Mouse (Mus musculus) neural tube, embryonic 12.5 days (tissue): ENCODE measurements around the gene Fry. TPM values are rescaled to one million over a fixed set of nuclear protein-coding genes. Genes with fewer than 3 reads are reported as not detected.
A peak's percentile ranks its signal among the peaks of the same experiment; 100 is the strongest.
"Not testable (repeated sequence)": the region's sequence is repeated elsewhere in the genome, so short reads cannot be mapped to it uniquely, and the experiment has no call there.

Experiments used
- ATAC-seq: fragments of 200-750 bp; cut with Nextera tagmentation; 2 replicates; pipeline ENCODE4 v1.8.0; 2017; ENCODE audit warnings: low read depth, mild to moderate bottlenecking, moderate TSS enrichment, moderate library complexity; ENCODE audit not compliant: low FRiP score
- H3K27ac ChIP-seq: fragments of 300-500 bp; sonication (generic); 2 replicates; pipeline ENCODE4 v1.5.1; 2016
- H3K27me3 ChIP-seq: fragments of 300-500 bp; sonication (generic); replicated peaks from 2 replicates; pipeline ENCODE4 v1.6.1; 2016; ENCODE audit warnings: mild to moderate bottlenecking
- H3K36me3 ChIP-seq: fragments of 300-500 bp; sonication (generic); 2 replicates; pipeline ENCODE4 v1.6.1; 2016; ENCODE audit warnings: mild to moderate bottlenecking
- H3K4me1 ChIP-seq: fragments of 300-500 bp; sonication (generic); 2 replicates; pipeline ENCODE4 v1.6.1; 2016
- H3K4me2 ChIP-seq: fragments of 300-500 bp; sonication (generic); replicated peaks from 2 replicates; pipeline ENCODE4 v1.6.1; 2016; ENCODE audit warnings: mild to moderate bottlenecking
- H3K4me3 ChIP-seq: fragments of 300-500 bp; sonication (generic); 2 replicates; pipeline ENCODE4 v1.5.1; 2016
- H3K9ac ChIP-seq: fragments of 300-500 bp; sonication (generic); 2 replicates; pipeline ENCODE4 v1.6.1; 2016; ENCODE audit warnings: mild to moderate bottlenecking
- H3K9me3 ChIP-seq: fragments of 300-500 bp; sonication (generic); 2 replicates; pipeline ENCODE4 v1.6.1; 2016; ENCODE audit warnings: mild to moderate bottlenecking
- WGBS: fragments of 180-500 bp; shearing (Covaris S2); methylation state at CpG from one replicate; pipeline ENCODE4 v1.1.7; 2016; 5-methylcytosine and 5-hydroxymethylcytosine counted together
- polyA plus RNA-seq: library from polyadenylated mRNA; unstranded; fragments of >200 nt; fragmentation: Nextera tagmentation; extraction: Ambion mirVana; gene quantifications from 2 replicates; pipeline ENCODE4 v1.2.1, GENCODE M21; 2016

Gene Fry
- polyA plus RNA-seq, 1 experiment from 2014 or later = 31.9 TPM

GRCm38 (mm10) chr5:150464721-150465120 lies 346.3 kb downstream of the Fry start:
- Histone ChIP-seq H3K4me2 (no peak overlapping the region), H3K4me1 (no peaks in the 10 kb centered on the region), H3K9ac (no peak overlapping the region), H3K27me3 (no peaks in the 10 kb centered on the region), H3K9me3 (0 out of 2 replicates have a peak, but pooled peaks cover 2% of the 10 kb centered on the region), H3K27ac (no peak overlapping the region), H3K36me3 (peaks cover 10% of the 10 kb centered on the region), H3K4me3 (no peak overlapping the region)
- 68% methylated on average over 3 of the region's 3 CpGs for WGBS
- ATAC-seq = no peak

- 87% methylated on average over 6 of the region's 6 CpGs for WGBS
- no peak for ATAC-seq
- Histone ChIP-seq H3K4me3 (no peak overlapping the region), H3K9me3 (no peaks in the 10 kb centered on the region), H3K36me3 (peaks cover 9% of the 10 kb centered on the region), H3K9ac (no peak overlapping the region), H3K27me3 (no peaks in the 10 kb centered on the region), H3K27ac (no peak overlapping the region), H3K4me1 (no peaks in the 10 kb centered on the region), H3K4me2 (no peak overlapping the region)
These were observed 346.8 kb downstream of the Fry start for GRCm38 (mm10) chr5:150465218-150465617.

- ATAC-seq = no peak
- WGBS = 88% methylated on average over 12 of the region's 12 CpGs
- Histone ChIP-seq H3K27ac (no peak overlapping the region), H3K9me3 (no peaks in the 10 kb centered on the region), H3K27me3 (no peaks in the 10 kb centered on the region), H3K4me2 (no peak overlapping the region), H3K4me3 (no peak overlapping the region), H3K9ac (no peak overlapping the region), H3K36me3 (peaks cover 9% of the 10 kb centered on the region), H3K4me1 (no peaks in the 10 kb centered on the region)
These were observed 347.7 kb downstream of the Fry start for GRCm38 (mm10) chr5:150466132-150466531.

- Histone ChIP-seq H3K4me3 (no peak overlapping the region), H3K4me1 (no peaks in the 10 kb centered on the region), H3K36me3 (peaks cover 26% of the 10 kb centered on the region), H3K9ac (no peak overlapping the region), H3K9me3 (no peaks in the 10 kb centered on the region; the same call in 1 of the 2 replicates), H3K27me3 (no peaks in the 10 kb centered on the region), H3K4me2 (no peak overlapping the region), H3K27ac (no peak overlapping the region)
- ATAC-seq = no peak
- 83% methylated on average over 6 of the region's 6 CpGs for WGBS
These were observed 350.0 kb downstream of the Fry start for GRCm38 (mm10) chr5:150468431-150468830.

GRCm38 (mm10) chr5:150477364-150477763 lies 358.9 kb downstream of the Fry start:
- H3K4me2 ChIP-seq = no peak overlapping the region
- WGBS = 74% methylated on average over 4 of the region's 4 CpGs
- H3K36me3 ChIP-seq = peaks cover 13% of the 10 kb centered on the region
- no peaks in the 10 kb centered on the region for H3K4me1 ChIP-seq
- no peak overlapping the region for H3K9ac ChIP-seq
- H3K4me3 ChIP-seq = no peak overlapping the region
- no peak for ATAC-seq
- H3K27ac ChIP-seq = no peak overlapping the region
- no peaks in the 10 kb centered on the region for H3K27me3 ChIP-seq
- no peaks in the 10 kb centered on the region; the same call in 1 of the 2 replicates for H3K9me3 ChIP-seq

DNA sequence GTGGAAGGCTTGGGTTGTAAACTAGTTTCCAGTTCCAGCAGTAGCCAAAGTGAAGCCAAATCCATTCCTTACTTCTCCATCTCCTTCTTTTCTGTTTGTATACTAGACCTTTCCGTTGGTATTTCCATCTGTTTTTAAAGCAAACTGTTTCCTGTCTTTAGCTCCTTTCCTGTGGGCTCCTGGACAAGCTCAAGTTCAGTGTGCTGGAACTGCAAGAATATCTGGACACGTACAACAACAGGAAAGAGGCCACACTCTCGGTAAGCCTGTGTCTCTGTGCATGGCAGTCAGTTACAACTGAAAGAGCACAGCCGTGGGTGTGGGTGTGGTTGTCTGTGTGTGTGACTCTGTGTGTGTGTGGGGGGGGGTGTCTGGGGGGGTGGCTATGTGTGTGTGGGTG lies 360.2 kb downstream of the Fry start:
- ATAC-seq = no peak
- Histone ChIP-seq H3K27me3 (no peaks in the 10 kb centered on the region), H3K4me2 (no peak overlapping the region), H3K9ac (no peak overlapping the region), H3K36me3 (peaks cover 11% of the 10 kb centered on the region; the same call in 1 of the 2 replicates), H3K9me3 (no peaks in the 10 kb centered on the region), H3K27ac (no peak overlapping the region), H3K4me3 (no peak overlapping the region), H3K4me1 (no peaks in the 10 kb centered on the region)
- WGBS = 76% methylated on average over 4 of the region's 4 CpGs

GRCm38 (mm10) chr5:150485198-150485597 lies 366.8 kb downstream of the Fry start:
- H3K27me3 ChIP-seq = no peaks in the 10 kb centered on the region
- ATAC-seq = no peak
- peaks cover 19% of the 10 kb centered on the region; the same call in 1 of the 2 replicates for H3K36me3 ChIP-seq
- no peak overlapping the region for H3K4me2 ChIP-seq
- H3K9ac ChIP-seq = no peak overlapping the region
- H3K27ac ChIP-seq = no peak overlapping the region
- H3K4me1 ChIP-seq = no peaks in the 10 kb centered on the region
- no peak overlapping the region for H3K4me3 ChIP-seq
- no peaks in the 10 kb centered on the region for H3K9me3 ChIP-seq
- WGBS = 72% methylated on average over 3 of the region's 3 CpGs

GRCm38 (mm10) chr5:150490285-150490684 lies 371.8 kb downstream of the Fry start:
- 80% methylated on average over 3 of the region's 3 CpGs for WGBS
- H3K27ac ChIP-seq = no peak overlapping the region
- no peak overlapping the region for H3K4me2 ChIP-seq
- H3K36me3 ChIP-seq = no peaks in the 10 kb centered on the region
- no peaks in the 10 kb centered on the region for H3K9me3 ChIP-seq
- ATAC-seq = no peak
- no peaks in the 10 kb centered on the region for H3K27me3 ChIP-seq
- H3K4me1 ChIP-seq = no peaks in the 10 kb centered on the region
- H3K4me3 ChIP-seq = no peak overlapping the region
- no peak overlapping the region for H3K9ac ChIP-seq

GRCm38 (mm10) chr5:150490821-150491220 lies 372.4 kb downstream of the Fry start:
- Histone ChIP-seq H3K27ac (no peak overlapping the region), H3K27me3 (no peaks in the 10 kb centered on the region), H3K9me3 (no peaks in the 10 kb centered on the region), H3K4me1 (no peaks in the 10 kb centered on the region), H3K4me3 (no peak overlapping the region), H3K4me2 (no peak overlapping the region), H3K9ac (no peak overlapping the region), H3K36me3 (peaks cover 3% of the 10 kb centered on the region)
- no peak for ATAC-seq
- 73% methylated on average over 8 of the region's 8 CpGs for WGBS

DNA sequence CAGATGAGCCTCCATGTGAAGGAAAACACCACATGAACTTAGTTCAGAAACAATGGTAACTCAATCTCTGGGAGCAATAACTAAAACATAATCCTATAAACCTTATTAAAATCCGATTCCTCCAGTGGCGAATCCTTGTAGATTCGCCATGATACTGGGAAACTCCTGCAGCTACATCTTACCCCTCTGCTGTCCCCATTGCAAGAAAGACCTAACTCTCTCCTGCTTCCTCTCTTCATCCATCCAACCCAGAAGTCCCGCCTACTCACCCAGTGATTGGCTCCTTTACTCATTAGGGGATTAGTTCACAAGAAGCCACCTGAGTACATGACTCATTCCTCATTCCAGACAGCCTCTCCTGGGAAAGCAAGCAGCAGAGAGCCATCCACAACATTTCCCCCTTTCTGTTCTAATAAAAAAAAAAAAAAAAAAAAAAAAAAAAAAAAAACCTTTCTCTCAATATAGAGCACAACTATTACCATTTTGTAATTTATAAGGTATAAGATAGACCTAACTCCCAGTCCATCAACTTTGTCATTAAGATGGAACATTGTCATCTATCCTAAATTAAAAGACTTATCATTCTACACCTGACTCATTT lies 373.2 kb downstream of the Fry start:
- not testable (repeated sequence) for H3K27ac ChIP-seq, H3K9me3 ChIP-seq, H3K4me1 ChIP-seq, ATAC-seq, H3K4me3 ChIP-seq, H3K27me3 ChIP-seq, H3K9ac ChIP-seq, H3K4me2 ChIP-seq
- 92% methylated on average over 4 of the region's 4 CpGs for WGBS
- peaks cover 10% of the 10 kb centered on the region for H3K36me3 ChIP-seq

DNA sequence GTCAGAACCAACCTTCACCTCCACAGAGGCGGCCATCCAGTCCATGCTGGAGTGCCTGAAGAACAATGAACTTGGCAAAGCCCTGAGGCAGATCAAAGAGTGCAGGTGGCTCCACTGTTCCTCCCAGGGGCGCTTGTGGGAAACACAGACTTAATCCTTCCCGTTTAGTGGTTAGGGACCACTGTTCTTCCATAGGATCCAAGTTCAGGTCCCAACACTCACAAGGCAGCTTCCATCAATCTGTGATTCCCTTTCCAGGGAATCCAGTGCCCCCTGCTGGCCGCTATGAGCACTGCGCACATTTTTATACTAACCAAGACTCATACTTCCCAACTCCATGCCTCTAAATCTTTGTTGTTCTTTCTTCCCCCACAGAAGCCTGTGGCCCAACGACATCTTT lies 377.3 kb downstream of the Fry start:
- H3K4me2 ChIP-seq = no peak overlapping the region
- no peak overlapping the region for H3K27ac ChIP-seq
- no peak overlapping the region for H3K9ac ChIP-seq
- 46% methylated on average over 6 of the region's 6 CpGs for WGBS
- ATAC-seq = 0 out of 2 replicates have a peak, but pooled peaks have one; percentile 48
- H3K4me1 ChIP-seq = no peaks in the 10 kb centered on the region
- peaks cover 10% of the 10 kb centered on the region for H3K36me3 ChIP-seq
- no peaks in the 10 kb centered on the region for H3K27me3 ChIP-seq
- no peaks in the 10 kb centered on the region for H3K9me3 ChIP-seq
- no peak overlapping the region for H3K4me3 ChIP-seq

GRCm38 (mm10) chr5:150510451-150511225 lies 392.2 kb downstream of the Fry start:
- WGBS = 88% methylated on average over 6 of the region's 6 CpGs
- no peak for ATAC-seq
- no peaks in the 10 kb centered on the region for H3K27me3 ChIP-seq
- no peak overlapping the region for H3K9ac ChIP-seq
- no peaks in the 10 kb centered on the region for H3K4me1 ChIP-seq
- H3K27ac ChIP-seq = no peak overlapping the region
- no peaks in the 10 kb centered on the region for H3K36me3 ChIP-seq
- no peak overlapping the region for H3K4me3 ChIP-seq
- no peaks in the 10 kb centered on the region for H3K9me3 ChIP-seq
- no peak overlapping the region for H3K4me2 ChIP-seq

DNA sequence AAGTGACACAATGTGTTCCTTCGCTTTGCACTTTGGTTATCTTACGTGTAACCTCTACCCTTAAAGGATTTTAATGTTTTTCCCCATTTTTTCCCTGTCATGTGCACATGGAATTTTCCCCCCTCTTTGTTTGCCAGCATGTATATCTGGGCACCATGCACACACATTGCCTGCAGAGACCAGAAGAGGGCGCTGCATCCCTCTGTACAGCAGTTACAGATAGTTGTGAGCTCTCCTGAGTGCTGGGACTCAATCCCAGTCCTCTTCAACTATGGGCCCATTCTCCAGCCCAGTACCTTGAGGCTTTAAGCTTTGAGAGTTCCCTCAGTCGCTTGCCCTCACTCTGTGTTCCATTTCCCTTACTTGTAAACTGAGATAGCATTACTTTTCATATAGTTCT lies 394.8 kb downstream of the Fry start:
- no peak overlapping the region for H3K27ac ChIP-seq
- ATAC-seq = no peak

More for the DNA sequence above, 394.8 kb downstream of the Fry start:
- H3K36me3 ChIP-seq = no peaks in the 10 kb centered on the region
- no peak overlapping the region for H3K9ac ChIP-seq
- no peak overlapping the region for H3K4me2 ChIP-seq
- no peak overlapping the region for H3K4me3 ChIP-seq
- no peaks in the 10 kb centered on the region for H3K27me3 ChIP-seq
- 78% methylated on average over 4 of the region's 4 CpGs for WGBS
- no peaks in the 10 kb centered on the region for H3K4me1 ChIP-seq
- no peaks in the 10 kb centered on the region for H3K9me3 ChIP-seq
